Mouse (Mus musculus) embryonic facial prominence, embryonic 11.5 days (tissue): ENCODE data around the gene Hoxa6. TPM values are rescaled to one million over a fixed set of nuclear protein-coding genes. Genes with fewer than 3 reads are reported as not detected.

Experiments used
- ATAC-seq: fragments of 200-750 bp; cut with Nextera tagmentation; replicated peaks from 2 replicates; pipeline ENCODE4 v1.8.0; 2017; ENCODE audit warnings: low read depth; ENCODE audit not compliant: insufficient number of reproducible peaks, low FRiP score, low TSS enrichment
- DNase-seq: peaks from one replicate; pipeline ENCODE4 v3.0.0-alpha.2; 2015; ENCODE audit warnings: low spot score
- H3K27ac ChIP-seq: fragments of 300-500 bp; sonication (generic); replicated peaks from 2 replicates; pipeline ENCODE4 v1.5.1; 2014; ENCODE audit warnings: mild to moderate bottlenecking, low read depth, low read length, control low read depth
- H3K27me3 ChIP-seq: fragments of 300-500 bp; sonication (generic); 2 replicates; pipeline ENCODE4 v1.6.1; 2014; ENCODE audit warnings: mild to moderate bottlenecking, low read length, moderate library complexity, mixed read lengths; ENCODE audit not compliant: control insufficient read depth, insufficient read depth
- H3K36me3 ChIP-seq: fragments of 300-500 bp; sonication (generic); replicated peaks from 2 replicates; pipeline ENCODE4 v1.6.1; 2014; ENCODE audit warnings: low read depth, mild to moderate bottlenecking, low read length, moderate library complexity, mixed read lengths; ENCODE audit not compliant: control insufficient read depth, insufficient read depth
- H3K4me1 ChIP-seq: fragments of 300-500 bp; sonication (generic); 2 replicates; pipeline ENCODE4 v1.6.1; 2014; ENCODE audit warnings: low read length, mixed read lengths; ENCODE audit not compliant: control insufficient read depth, insufficient read depth
- H3K4me2 ChIP-seq: fragments of 300-500 bp; sonication (generic); 2 replicates; pipeline ENCODE4 v1.6.1; 2014; ENCODE audit warnings: low read depth, mild to moderate bottlenecking, control low read depth, low read length, moderate library complexity
- H3K4me3 ChIP-seq: fragments of 300-500 bp; sonication (generic); 2 replicates; pipeline ENCODE4 v1.5.1; 2014; ENCODE audit warnings: low read depth, low read length, control low read depth
- H3K9ac ChIP-seq: fragments of 300-500 bp; sonication (generic); replicated peaks from 2 replicates; pipeline ENCODE4 v1.6.1; 2014; ENCODE audit warnings: mild to moderate bottlenecking, control low read depth, low read length
- H3K9me3 ChIP-seq: fragments of 300-500 bp; sonication (generic); replicated peaks from 2 replicates; pipeline ENCODE4 v1.6.1; 2016; ENCODE audit warnings: mild to moderate bottlenecking, low read length, inconsistent platforms, mixed read lengths; ENCODE audit not compliant: control insufficient read depth
- WGBS: fragments of 180-500 bp; shearing (Covaris S2); extraction: QIAGEN DNeasy Blood & Tissue Kit; methylation state at CpG from one replicate; pipeline ENCODE4 v1.1.7; 2014; 5-methylcytosine and 5-hydroxymethylcytosine counted together
- polyA plus RNA-seq: library from polyadenylated mRNA; unstranded; fragments of >200 nt; fragmentation: Nextera tagmentation; extraction: Ambion mirVana; gene quantifications from 2 replicates; pipeline ENCODE4 v1.2.1, GENCODE M21; 2014

Gene Hoxa6
- polyA plus RNA-seq, 1 experiment from 2014 or later, result not detected

- Histone ChIP-seq H3K9ac (no peak overlapping the region), H3K4me2 (no peak overlapping the region), H3K27me3 (peaks cover 92% of the 10 kb centered on the region), H3K36me3 (no peaks in the 10 kb centered on the region), H3K9me3 (no peaks in the 10 kb centered on the region), H3K27ac (no peak overlapping the region), H3K4me3 (no peak overlapping the region), H3K4me1 (0 out of 2 replicates have a peak, but pooled peaks cover 3% of the 10 kb centered on the region)
- ATAC-seq (no peak), DNase-seq (no peak)
- WGBS, result under 1% methylated on average over 23 of the region's 23 CpGs
Measured at GRCm38 (mm10) chr6:52244471-52245039, 36.0 kb upstream of the Hoxa6 start.

GRCm38 (mm10) chr6:52243681-52244121 lies 35.2 kb upstream of the Hoxa6 start:
- no peak for DNase-seq
- 0% methylated on average over 12 of the region's 12 CpGs for WGBS
- Histone ChIP-seq H3K9ac (no peak overlapping the region), H3K4me3 (no peak overlapping the region), H3K4me2 (no peak overlapping the region), H3K4me1 (0 out of 2 replicates have a peak, but pooled peaks cover 3% of the 10 kb centered on the region), H3K9me3 (no peaks in the 10 kb centered on the region), H3K27me3 (peaks cover 88% of the 10 kb centered on the region), H3K36me3 (no peaks in the 10 kb centered on the region), H3K27ac (no peak overlapping the region)
- no peak for ATAC-seq

GRCm38 (mm10) chr6:52242801-52243332 lies 34.3 kb upstream of the Hoxa6 start:
- Histone ChIP-seq H3K9ac (no peak overlapping the region), H3K36me3 (no peaks in the 10 kb centered on the region), H3K9me3 (no peaks in the 10 kb centered on the region), H3K4me1 (0 out of 2 replicates have a peak, but pooled peaks cover 3% of the 10 kb centered on the region), H3K27me3 (peaks cover 87% of the 10 kb centered on the region), H3K27ac (no peak overlapping the region), H3K4me2 (no peak overlapping the region), H3K4me3 (no peak overlapping the region)
- 2% methylated on average over 4 of the region's 4 CpGs for WGBS
- ATAC-seq, result no peak
- DNase-seq, result no peak

GRCm38 (mm10) chr6:52241001-52241621 lies 32.6 kb upstream of the Hoxa6 start:
- no peaks in the 10 kb centered on the region for H3K9me3 ChIP-seq
- H3K4me2 ChIP-seq, result no peak overlapping the region
- WGBS, result 3% methylated on average over 9 of the region's 9 CpGs
- no peak overlapping the region for H3K4me3 ChIP-seq
- no peak for ATAC-seq
- 0 out of 2 replicates have a peak, but pooled peaks cover 3% of the 10 kb centered on the region for H3K4me1 ChIP-seq
- no peak for DNase-seq
- H3K27ac ChIP-seq, result no peak overlapping the region
- H3K36me3 ChIP-seq, result no peaks in the 10 kb centered on the region
- H3K9ac ChIP-seq, result no peak overlapping the region
- H3K27me3 ChIP-seq, result peaks cover 91% of the 10 kb centered on the region

GRCm38 (mm10) chr6:52240389-52241000 lies 32.0 kb upstream of the Hoxa6 start, which contains the start of gene Hoxa10:
TSS of gene Hoxa10 (minus strand) at chr6:52240854.
- Histone ChIP-seq H3K9ac (no peak within 1 kb of the TSS), H3K9me3 (no peaks in the 10 kb centered on the region), H3K4me1 (0 out of 2 replicates have a peak, but pooled peaks cover 3% of the 10 kb centered on the region), H3K27ac (no peak within 1 kb of the TSS), H3K36me3 (no peaks in the 10 kb centered on the region), H3K4me2 (no peak within 1 kb of the TSS), H3K27me3 (peaks cover 91% of the 10 kb centered on the region), H3K4me3 (no peak within 1 kb of the TSS)
- WGBS, result 1% methylated on average over 35 of the region's 35 CpGs
- DNase-seq (peak; percentile 93), ATAC-seq (no peak)

GRCm38 (mm10) chr6:52239625-52240388 lies 31.3 kb upstream of the Hoxa6 start:
- H3K27me3 ChIP-seq, result peaks cover 91% of the 10 kb centered on the region
- no peak overlapping the region for H3K4me3 ChIP-seq
- 1% methylated on average over 30 of the region's 30 CpGs for WGBS
- no peak overlapping the region for H3K9ac ChIP-seq
- H3K9me3 ChIP-seq, result no peaks in the 10 kb centered on the region
- H3K4me1 ChIP-seq, result 0 out of 2 replicates have a peak, but pooled peaks cover 3% of the 10 kb centered on the region
- no peak overlapping the region for H3K4me2 ChIP-seq
- DNase-seq (no peak), ATAC-seq (no peak)
- H3K27ac ChIP-seq, result no peak overlapping the region
- H3K36me3 ChIP-seq, result no peaks in the 10 kb centered on the region

GRCm38 (mm10) chr6:52238976-52239375 lies 30.5 kb upstream of the Hoxa6 start:
- Histone ChIP-seq H3K4me1 (0 out of 2 replicates have a peak, but pooled peaks cover 3% of the 10 kb centered on the region), H3K36me3 (no peaks in the 10 kb centered on the region), H3K4me3 (no peak overlapping the region), H3K27ac (no peak overlapping the region), H3K9ac (no peak overlapping the region), H3K9me3 (no peaks in the 10 kb centered on the region), H3K27me3 (peaks cover 93% of the 10 kb centered on the region), H3K4me2 (no peak overlapping the region)
- ATAC-seq, result no peak
- no peak for DNase-seq
- 3% methylated on average over 7 of the region's 7 CpGs for WGBS
